Mouse (Mus musculus) urinary bladder, postnatal 36 days (tissue): ENCODE measurements around the gene Slc25a38.
A peak's percentile ranks its signal among the peaks of the same experiment; 100 is the strongest.

ENCODE experiments used
- DNase-seq, 2 experiments: peaks; one replicate each; pipeline ENCODE4 v3.0.0; 2022; ENCODE audit warnings: low spot score in 2 of 2, mixed read lengths in 1 of 2

The Slc25a38 gene

GRCm38 (mm10) chr9:120110211-120111018, at the start of gene Slc25a38:
Gene Slc25a38 (plus strand): TSS chr9:120110374.
- peak; percentile 89 to 95 for DNase-seq

- DNase-seq = no peak
Measured at GRCm38 (mm10) chr9:120064317-120064716, 45.9 kb upstream of the Slc25a38 start.

GRCm38 (mm10) chr9:120067609-120068008, 42.6 kb upstream of the Slc25a38 start:
- DNase-seq = no peak

GRCm38 (mm10) chr9:120068047-120068446, 42.1 kb upstream of the Slc25a38 start:
- DNase-seq = no peak

GRCm38 (mm10) chr9:120069779-120070178, 40.4 kb upstream of the Slc25a38 start, which contains the start of gene Cx3cr1:
Gene Cx3cr1 (minus strand): TSS chr9:120069879.
- no peak for DNase-seq

- DNase-seq = no peak
Measured at GRCm38 (mm10) chr9:120071251-120071650, 38.9 kb upstream of the Slc25a38 start.

- peak; percentile 75 to 80 for DNase-seq
Measured at GRCm38 (mm10) chr9:120073169-120073568, 37.0 kb upstream of the Slc25a38 start.

- no peak for DNase-seq
Measured at GRCm38 (mm10) chr9:120074516-120074915, 35.7 kb upstream of the Slc25a38 start.

- DNase-seq = no peak
Measured at GRCm38 (mm10) chr9:120078241-120078640, 31.9 kb upstream of the Slc25a38 start.

GRCm38 (mm10) chr9:120079901-120080300, 30.3 kb upstream of the Slc25a38 start:
- no peak for DNase-seq

GRCm38 (mm10) chr9:120080546-120081108, 29.5 kb upstream of the Slc25a38 start:
- no peak for DNase-seq

GRCm38 (mm10) chr9:120081247-120081646, 28.9 kb upstream of the Slc25a38 start:
- no peak for DNase-seq

GRCm38 (mm10) chr9:120081967-120082366, 28.2 kb upstream of the Slc25a38 start:
- DNase-seq = no peak

GRCm38 (mm10) chr9:120082691-120083090, 27.5 kb upstream of the Slc25a38 start:
- DNase-seq = no peak

GRCm38 (mm10) chr9:120083158-120083894, 26.8 kb upstream of the Slc25a38 start:
- DNase-seq = no peak

GRCm38 (mm10) chr9:120084406-120084805, 25.8 kb upstream of the Slc25a38 start:
- DNase-seq = no peak

GRCm38 (mm10) chr9:120089125-120089524, 21.0 kb upstream of the Slc25a38 start:
- no peak for DNase-seq

GRCm38 (mm10) chr9:120091086-120091485, 19.1 kb upstream of the Slc25a38 start:
- no peak for DNase-seq

GRCm38 (mm10) chr9:120091696-120092238, 18.4 kb upstream of the Slc25a38 start, which contains the start of gene Ccr8:
Gene Ccr8 (plus strand): TSS chr9:120092114.
- DNase-seq = no peak

GRCm38 (mm10) chr9:120093701-120094100, 16.5 kb upstream of the Slc25a38 start:
- DNase-seq = no peak

- DNase-seq = no peak
Measured at GRCm38 (mm10) chr9:120095886-120096285, 14.3 kb upstream of the Slc25a38 start.

- DNase-seq = peak; percentile 49 to 51
Measured at GRCm38 (mm10) chr9:120098682-120099081, 11.5 kb upstream of the Slc25a38 start.
